Mouse (Mus musculus): Measurements from ENCODE around the gene Ripor2. TPM values are rescaled to one million over a fixed set of nuclear protein-coding genes. Genes with fewer than 3 reads are reported as not detected.
"Not testable (repeated sequence)": the region's sequence is repeated elsewhere in the genome, so short reads cannot be mapped to it uniquely, and the experiment has no call there.

Gene Ripor2
- total and polyA plus RNA-seq, 3 experiments = 8.6 to 10.9 (median 9.3) TPM

DNA sequence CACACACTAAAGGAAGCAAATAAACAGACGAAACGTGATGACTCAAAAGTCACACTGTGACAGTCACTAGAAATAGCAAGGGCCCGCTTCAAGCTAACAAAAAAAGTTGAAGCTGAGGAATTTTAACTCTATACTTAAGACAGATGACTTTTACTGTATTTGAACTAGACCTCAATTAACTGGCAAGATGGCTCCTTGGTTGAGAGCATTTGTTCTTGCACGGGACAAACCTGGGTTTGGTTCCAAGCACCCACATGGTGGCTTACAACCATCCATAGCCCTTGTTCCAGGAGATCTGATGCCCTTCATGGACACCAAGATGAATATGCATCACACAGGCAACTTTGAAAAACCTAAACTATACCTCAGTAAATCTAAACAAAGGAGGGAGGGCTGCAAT is 180.3 kb downstream of the Ripor2 start:
- Histone ChIP-seq H3K27ac (ENCODE audit: insufficient read depth, low read depth) (no peak overlapping the region), H3K4me2 (ENCODE audit: insufficient read depth, low read depth, poor library complexity, severe bottlenecking) (peak overlapping the region; percentile 69), H3K36me3 (replicated peaks in 1 of 2; ENCODE audit: control insufficient read depth in 1 of 2, insufficient read depth in 1 of 2, low read length in 1 of 2) (peaks cover 16 to 27% of the 10 kb centered on the region in 2 experiments), H3K9ac (ENCODE audit: insufficient read depth, low read depth) (peak overlapping the region; percentile 34), H3K79me2 (replicated peaks; ENCODE audit: control insufficient read depth, extremely low read depth, insufficient read depth, poor library complexity, severe bottlenecking) (peaks cover 35% of the 10 kb centered on the region), H3K4me3 (replicated peaks in 1 of 3; ENCODE audit: low read depth in 2 of 3, low read length in 2 of 3, poor library complexity in 1 of 3) (peak overlapping the region; percentile 74 to 97 (median 93)), H3K27me3 (replicated peaks) (no peaks in the 10 kb centered on the region), H3K9me3 (replicated peaks; ENCODE audit: low read length) (no peaks in the 10 kb centered on the region), H3K4me1 (ENCODE audit: control insufficient read depth in 1 of 2, insufficient read depth in 2 of 2) (peaks cover 7 to 30% of the 10 kb centered on the region in 2 experiments)
- in situ Hi-C loops (cut with MboI; ENCODE audit: low pct_ligation_motif_present, low pct_unique_long_range_greater_than_20kb, low sequenced_read_pairs) (no loop called here), dilution Hi-C loops (cut with MboI; ENCODE audit: extremely low pct_ligation_motif_present, extremely low pct_unique_long_range_greater_than_20kb, low sequenced_read_pairs) (no loop called here)
- TF ChIP-seq MYC (IDR thresholded peaks at IDR 0.05; ENCODE audit: low read depth, low read length) (no peak), MAZ (IDR thresholded peaks at IDR 0.05; ENCODE audit: low read depth, low read length) (0 out of 2 replicates have a peak, but pooled peaks have one; percentile 28), CHD1 (IDR thresholded peaks at IDR 0.05; ENCODE audit: low read depth, low read length) (0 out of 2 replicates have a peak, but pooled peaks have one; percentile 68), MEF2A (IDR thresholded peaks at IDR 0.05; ENCODE audit: borderline replicate concordance, low read depth, low read length) (0 out of 2 replicates have a peak, but pooled peaks have one; percentile 21), RCOR1 (conservative IDR thresholded peaks at IDR 0.05; ENCODE audit: low read depth, low read length) (no peak), ZMIZ1 (IDR thresholded peaks at IDR 0.05; ENCODE audit: low read depth, low read length) (0 out of 2 replicates have a peak, but pooled peaks have one; percentile 23), IRF4 (IDR thresholded peaks at IDR 0.05; ENCODE audit: low read depth, low read length) (no peak), BHLHE40 (IDR thresholded peaks at IDR 0.05; ENCODE audit: low read depth, low read length) (peak; percentile 53; the same call in 1 of the 2 replicates), CHD2 (IDR thresholded peaks at IDR 0.05; ENCODE audit: low read length) (no peak), NRF1 (IDR thresholded peaks at IDR 0.05; ENCODE audit: low read depth, low read length) (0 out of 2 replicates have a peak, but pooled peaks have one; percentile 32)
- no peak for DNase-seq (ENCODE audit: extremely low read depth)

DNA sequence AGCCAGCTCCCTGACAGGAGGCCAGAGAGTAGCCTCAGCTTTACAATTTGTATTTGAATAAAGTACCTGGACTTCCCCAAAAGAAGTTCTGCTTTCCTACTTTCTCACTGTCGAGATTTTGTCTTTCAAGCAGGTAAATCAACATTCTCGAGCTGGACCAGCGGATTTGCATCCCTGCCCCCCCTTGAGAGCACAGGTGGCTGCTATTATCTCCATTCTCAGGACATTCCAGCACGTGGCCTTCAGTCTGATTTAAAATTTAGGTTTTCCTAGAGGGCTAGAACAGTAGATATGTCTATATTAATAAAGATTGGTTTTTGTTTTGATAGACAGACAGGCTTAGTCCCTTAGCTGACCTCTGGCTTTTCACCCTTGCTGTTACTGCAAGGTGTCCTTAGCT is 185.8 kb downstream of the Ripor2 start:
- in situ Hi-C loops (cut with MboI; ENCODE audit: low pct_ligation_motif_present, low pct_unique_long_range_greater_than_20kb, low sequenced_read_pairs); H3K79me2 ChIP-seq (replicated peaks; ENCODE audit: control insufficient read depth, extremely low read depth, insufficient read depth, poor library complexity, severe bottlenecking); H3K4me3 ChIP-seq (replicated peaks in 1 of 3; ENCODE audit: low read depth in 2 of 3, low read length in 2 of 3, poor library complexity in 1 of 3); H3K27me3 ChIP-seq (replicated peaks); H3K36me3 ChIP-seq (replicated peaks in 1 of 2; ENCODE audit: control insufficient read depth in 1 of 2, insufficient read depth in 1 of 2, low read length in 1 of 2); H3K9ac ChIP-seq (ENCODE audit: insufficient read depth, low read depth); H3K27ac ChIP-seq (ENCODE audit: insufficient read depth, low read depth); H3K9me3 ChIP-seq (replicated peaks; ENCODE audit: low read length); dilution Hi-C loops (cut with MboI; ENCODE audit: extremely low pct_ligation_motif_present, extremely low pct_unique_long_range_greater_than_20kb, low sequenced_read_pairs): not testable (repeated sequence)
- TF ChIP-seq ETS1 (conservative IDR thresholded peaks at IDR 0.05; ENCODE audit: low read depth, low read length) = peak; percentile 19; the same call in 1 of the 2 replicates
- peak; percentile 69 for TF ChIP-seq BHLHE40 (IDR thresholded peaks at IDR 0.05; ENCODE audit: low read depth, low read length)
- TF ChIP-seq MYC (IDR thresholded peaks at IDR 0.05; ENCODE audit: low read depth, low read length) = peak; percentile 69; the same call in 1 of the 2 replicates
- TF ChIP-seq MEF2A (IDR thresholded peaks at IDR 0.05; ENCODE audit: borderline replicate concordance, low read depth, low read length) = 0 out of 2 replicates have a peak, but pooled peaks have one; percentile 20
- 0 out of 2 replicates have a peak, but pooled peaks have one; percentile 34 for TF ChIP-seq IRF4 (IDR thresholded peaks at IDR 0.05; ENCODE audit: low read depth, low read length)
- peak; percentile 48; the same call in 1 of the 2 replicates for TF ChIP-seq TCF12 (IDR thresholded peaks at IDR 0.05; ENCODE audit: low read depth, low read length)
- 0 out of 2 replicates have a peak, but pooled peaks have one; percentile 5 for TF ChIP-seq USF1 (IDR thresholded peaks at IDR 0.05; ENCODE audit: low read depth, low read length)
- TF ChIP-seq ELF1 (IDR thresholded peaks at IDR 0.05; ENCODE audit: low read depth, low read length) = 0 out of 2 replicates have a peak, but pooled peaks have one; percentile 12
- peak; percentile 58 for DNase-seq (ENCODE audit: extremely low read depth)
- H3K4me2 ChIP-seq (ENCODE audit: insufficient read depth, low read depth, poor library complexity, severe bottlenecking) = peak overlapping the region; percentile 60
- H3K4me1 ChIP-seq (ENCODE audit: control insufficient read depth in 1 of 2, insufficient read depth in 2 of 2) = peaks cover under 1 to 11% of the 10 kb centered on the region in 2 experiments; a peak in 3 of 4 replicates

DNA sequence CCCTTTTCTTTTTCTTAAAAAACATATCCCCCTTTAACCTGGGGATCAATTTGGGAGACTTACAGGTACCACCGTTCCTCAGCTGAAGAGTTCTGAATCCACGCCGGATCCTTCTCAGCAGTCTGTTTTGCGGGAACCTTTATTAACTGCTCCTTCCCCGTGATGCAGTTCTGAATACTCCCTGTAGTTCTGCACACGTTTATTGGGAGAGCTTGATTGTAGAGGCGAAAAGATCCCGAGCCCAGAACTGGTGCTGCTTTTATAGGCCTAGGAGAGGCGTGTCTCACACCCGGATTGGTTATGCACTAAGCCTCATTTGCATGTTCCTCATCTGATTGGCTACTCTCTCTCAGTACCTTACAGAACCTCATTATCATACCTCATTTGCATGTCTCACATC is 189.5 kb downstream of the Ripor2 start:
- H3K27me3 ChIP-seq (replicated peaks); H3K9ac ChIP-seq (ENCODE audit: insufficient read depth, low read depth); dilution Hi-C loops (cut with MboI; ENCODE audit: extremely low pct_ligation_motif_present, extremely low pct_unique_long_range_greater_than_20kb, low sequenced_read_pairs): not testable (repeated sequence)

More for the DNA sequence above, 189.5 kb downstream of the Ripor2 start:
- H3K36me3 ChIP-seq (replicated peaks in 1 of 2; ENCODE audit: control insufficient read depth in 1 of 2, insufficient read depth in 1 of 2, low read length in 1 of 2); H3K4me3 ChIP-seq (replicated peaks in 1 of 3; ENCODE audit: low read depth in 2 of 3, low read length in 2 of 3, poor library complexity in 1 of 3); H3K79me2 ChIP-seq (replicated peaks; ENCODE audit: control insufficient read depth, extremely low read depth, insufficient read depth, poor library complexity, severe bottlenecking); in situ Hi-C loops (cut with MboI; ENCODE audit: low pct_ligation_motif_present, low pct_unique_long_range_greater_than_20kb, low sequenced_read_pairs); H3K4me2 ChIP-seq (ENCODE audit: insufficient read depth, low read depth, poor library complexity, severe bottlenecking); H3K9me3 ChIP-seq (replicated peaks; ENCODE audit: low read length); H3K27ac ChIP-seq (ENCODE audit: insufficient read depth, low read depth); DNase-seq (ENCODE audit: extremely low read depth): not testable (repeated sequence)
- peaks cover 0 to 13% of the 10 kb centered on the region in 2 experiments; a peak in 2 of 4 replicates for H3K4me1 ChIP-seq (ENCODE audit: control insufficient read depth in 1 of 2, insufficient read depth in 2 of 2)
